Mouse (Mus musculus) T-helper 17 cell (primary cell): ENCODE measurements around the gene Sav1.

Experiments
- in situ Hi-C, 2 experiments: fragments of 300-600 bp; cut with MboI, MseI; formaldehyde crosslinking; loops; 1 replicate in 1 of 2; 2 replicates in 1 of 2; pipeline ENCODE4 v1.15.1; 2025; ENCODE audit warnings: high pct_unique_total_duplicates in 2 of 2

Sav1 gene

DNA sequence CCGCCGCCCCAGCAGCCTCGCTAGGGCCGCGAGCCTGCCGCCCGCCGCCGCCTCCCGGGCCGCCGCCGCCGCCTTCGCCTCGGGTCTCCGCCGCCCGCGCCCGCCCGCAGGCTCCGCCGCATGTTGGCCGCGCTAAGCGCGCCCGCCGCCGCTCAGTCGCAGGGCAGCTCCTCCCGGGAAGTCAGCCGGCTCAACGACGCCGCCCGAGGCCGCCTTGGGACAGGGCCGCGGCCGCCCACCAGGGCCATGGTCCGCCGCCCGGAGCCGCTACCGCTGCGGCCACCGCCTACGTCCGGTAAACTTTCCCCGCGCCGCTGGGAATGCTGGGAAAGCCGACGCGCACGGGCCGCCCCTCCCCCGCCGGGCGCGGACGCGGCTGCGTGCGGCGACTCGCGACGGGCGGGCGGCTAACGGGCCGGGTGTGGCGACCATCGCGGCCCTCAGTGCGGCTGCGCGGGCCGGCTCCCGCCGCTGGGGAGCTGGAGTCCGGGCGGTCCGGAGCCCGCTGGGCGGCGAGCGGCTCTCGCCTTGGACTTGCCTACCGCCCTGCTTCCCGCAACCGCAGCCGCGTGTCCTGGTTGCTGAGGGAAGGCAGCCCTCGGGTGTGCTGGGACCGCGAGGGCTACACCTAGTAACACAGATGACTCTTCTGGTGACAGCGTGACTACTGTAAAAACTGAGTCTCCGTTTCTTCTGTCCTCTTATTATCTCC lies at the start of gene Sav1:
TSS of gene Sav1 (minus strand) at position 217 of the 712 bp plus-strand sequence.
- in situ Hi-C loops = no loop called here

DNA sequence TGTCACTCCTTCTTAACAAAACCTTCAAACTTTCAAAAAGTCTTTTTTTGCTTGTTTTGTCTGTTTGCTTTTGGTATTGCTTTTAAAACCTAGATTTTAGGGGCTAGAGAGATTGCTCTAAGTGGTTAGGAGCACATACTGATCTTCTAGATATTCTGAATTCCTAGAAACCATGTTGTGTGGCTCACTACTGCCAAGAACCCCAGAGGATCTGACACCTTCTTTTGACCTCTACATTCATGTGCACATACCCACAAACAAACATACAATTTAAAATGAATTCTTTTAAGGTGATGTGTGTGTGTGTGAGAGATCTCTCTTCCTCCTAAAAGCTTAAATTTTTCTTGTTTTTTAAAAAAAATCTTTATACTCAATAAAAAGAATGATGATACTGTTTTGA lies 39.4 kb upstream of the Sav1 start:
- in situ Hi-C loops = no loop called here

DNA sequence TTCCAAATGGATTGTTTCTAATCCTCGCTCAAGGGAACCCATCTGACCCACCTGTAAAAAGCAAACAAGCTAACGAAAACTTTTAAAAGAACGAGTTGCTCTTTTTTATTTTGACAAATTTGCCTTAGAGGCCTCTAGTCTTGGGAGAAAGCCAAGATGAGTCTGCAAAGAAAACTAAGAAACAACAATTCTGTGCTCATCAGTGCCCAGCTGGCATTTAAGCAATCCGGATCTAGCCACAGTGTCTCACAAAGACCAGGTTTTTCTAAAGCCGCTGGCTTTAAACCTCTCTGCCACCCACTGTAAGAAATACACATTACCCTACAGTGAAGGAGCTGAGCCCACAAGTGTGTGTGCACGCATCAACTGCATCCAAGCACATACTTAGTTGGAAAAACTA lies 38.6 kb upstream of the Sav1 start:
- in situ Hi-C loops = no loop called here

DNA sequence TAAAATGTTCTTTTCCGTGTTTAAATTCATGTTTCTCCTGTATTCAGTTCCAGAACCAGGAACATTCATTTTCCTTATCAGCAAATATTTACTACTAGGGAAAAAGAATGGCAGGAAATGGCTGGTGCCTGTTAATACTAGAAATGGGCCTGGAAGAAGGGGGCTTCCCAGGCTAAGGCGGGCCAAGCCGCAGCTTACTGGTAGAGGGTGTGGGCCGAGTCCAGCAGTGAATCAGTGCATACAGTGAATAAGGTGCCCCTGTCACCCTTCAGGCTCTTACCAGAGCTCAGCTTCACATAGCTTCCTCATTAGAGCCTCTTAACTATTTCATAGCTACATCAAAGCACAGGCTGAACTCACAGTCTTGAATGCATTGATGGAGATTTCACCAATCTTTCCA lies 36.8 kb upstream of the Sav1 start:
- in situ Hi-C loops = no loop called here

DNA sequence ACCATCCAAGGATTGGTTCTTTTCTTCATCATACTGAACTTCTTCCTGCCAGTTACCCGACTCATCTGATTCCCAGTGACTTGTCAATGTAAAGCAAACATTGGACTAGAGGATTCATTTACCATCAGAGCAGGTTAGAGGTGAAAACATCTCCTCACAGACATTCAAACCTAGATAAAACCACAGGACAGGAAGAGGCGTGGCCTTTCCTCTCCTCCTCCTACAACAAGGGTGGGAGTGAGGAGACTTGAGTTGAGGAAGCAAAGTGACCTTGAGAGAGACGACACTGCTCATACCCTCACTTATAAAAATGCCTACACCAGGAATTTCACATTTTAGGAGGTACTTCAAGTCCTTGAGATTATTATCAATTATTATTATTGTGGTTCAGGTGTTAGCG lies 31.4 kb upstream of the Sav1 start:
- in situ Hi-C loops = no loop called here

DNA sequence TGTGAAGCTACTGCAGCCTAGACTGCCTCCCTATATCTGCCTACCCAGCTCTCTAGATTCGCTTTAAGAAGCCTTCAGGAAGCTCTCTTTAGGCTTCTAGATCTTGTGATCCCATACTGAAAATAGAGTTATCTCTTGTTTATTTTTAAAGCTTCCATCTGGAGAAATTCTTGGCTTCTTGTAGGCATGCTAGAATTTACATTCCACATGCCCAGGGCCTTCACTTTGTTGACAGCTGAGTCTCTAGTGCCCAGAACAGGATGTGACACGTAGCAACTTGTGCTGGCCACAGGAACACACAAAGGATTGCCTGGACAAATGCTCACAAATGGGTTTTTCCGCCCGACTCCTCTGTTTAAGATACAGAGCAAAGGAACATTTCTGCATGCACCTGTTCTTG lies 29.1 kb upstream of the Sav1 start:
- in situ Hi-C loops = no loop called here

DNA sequence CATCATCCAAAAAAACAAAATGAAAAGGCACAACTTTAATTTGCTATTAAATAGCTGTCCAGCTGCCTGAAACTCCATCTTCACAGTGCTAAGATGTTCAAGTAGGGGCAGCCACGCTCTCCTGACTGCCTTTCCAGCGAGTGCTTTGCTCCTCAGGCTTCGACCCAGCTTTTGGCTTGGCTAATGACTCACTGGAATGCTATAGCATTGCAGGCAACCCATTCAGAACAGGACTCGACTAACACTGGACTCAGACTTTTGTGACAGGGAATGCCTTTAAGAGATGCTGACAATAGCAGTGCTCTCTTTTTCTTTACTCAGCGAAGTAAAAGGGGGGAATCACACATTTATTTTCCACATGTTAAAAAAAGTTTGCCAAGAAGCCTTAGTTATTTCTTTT lies 24.9 kb upstream of the Sav1 start:
- in situ Hi-C loops = no loop called here

DNA sequence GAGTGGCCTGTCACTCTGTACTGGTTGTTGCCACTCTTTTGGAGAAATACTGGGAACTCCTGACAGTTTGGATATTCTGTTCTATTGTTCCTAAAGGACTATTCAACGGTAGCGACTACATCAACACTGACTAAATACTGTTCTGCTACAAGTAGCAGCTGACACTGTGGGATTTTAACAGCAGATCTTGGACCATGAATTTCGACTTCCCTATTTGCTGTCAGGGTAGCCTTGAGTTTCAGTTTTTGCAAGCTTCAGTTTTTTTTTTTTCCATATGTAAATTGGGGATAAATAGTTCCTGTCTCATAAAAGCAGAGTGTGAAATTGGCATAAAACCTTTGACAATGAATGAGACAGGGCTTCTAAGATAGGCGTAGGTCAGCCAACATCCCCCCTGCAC lies 23.6 kb upstream of the Sav1 start:
- in situ Hi-C loops = no loop called here

DNA sequence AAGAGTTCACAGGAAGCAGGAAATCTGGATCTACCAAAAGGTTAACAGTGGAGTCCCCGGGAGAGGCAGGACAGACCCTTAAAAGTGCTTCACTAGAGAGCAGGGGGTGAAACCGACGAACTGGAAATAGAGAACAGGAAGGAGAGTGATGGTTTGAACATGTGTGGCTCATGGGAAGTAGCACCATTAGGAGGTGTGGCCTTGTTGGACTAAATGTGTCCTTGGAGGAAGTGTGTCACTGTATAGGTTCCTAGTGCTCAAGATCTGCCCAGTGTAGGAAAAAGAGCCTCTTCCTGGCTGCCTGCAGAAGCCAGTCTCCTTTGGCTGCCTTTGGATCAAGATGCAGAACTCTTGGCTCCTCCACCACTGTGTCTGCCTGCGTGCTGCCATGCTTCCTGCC lies 18.3 kb upstream of the Sav1 start:
- in situ Hi-C loops = no loop called here

DNA sequence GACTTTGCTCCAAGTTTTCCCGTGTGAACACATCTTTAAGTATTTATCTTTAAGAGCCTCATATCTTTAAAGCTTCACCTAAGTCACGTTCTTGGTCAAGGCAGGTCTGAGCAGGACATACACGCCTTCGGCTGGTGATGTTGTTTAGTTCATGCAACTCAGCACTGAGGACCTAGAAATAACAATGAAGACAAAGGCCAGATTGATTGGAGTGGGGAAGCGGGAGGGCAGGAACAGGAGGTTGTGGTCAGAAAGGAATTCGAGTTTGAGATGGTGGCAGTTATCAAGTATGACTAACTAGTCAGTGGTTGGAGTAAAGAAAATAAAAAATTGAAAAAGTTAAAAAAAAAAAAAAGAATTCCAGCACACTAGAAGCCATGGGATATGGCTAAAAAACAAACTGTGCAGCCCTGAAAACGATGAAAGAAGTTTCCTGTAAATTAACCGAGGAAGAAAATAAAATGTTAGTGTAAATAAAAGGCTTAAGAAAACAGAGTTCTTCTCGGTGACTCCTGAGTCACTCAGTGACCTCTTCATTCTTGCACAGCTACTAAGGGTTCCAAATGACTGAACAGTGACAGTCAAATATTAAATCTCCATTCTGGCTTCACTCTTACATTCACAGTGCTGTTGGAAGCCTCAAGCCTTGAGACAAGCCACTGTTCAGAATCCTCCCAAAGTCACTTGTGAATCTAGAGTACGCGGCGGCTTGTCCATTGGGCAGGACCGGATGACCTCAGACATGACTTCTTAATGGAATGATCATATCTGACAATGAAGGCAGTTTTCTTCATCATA lies 11.6 kb upstream of the Sav1 start:
- in situ Hi-C loops = no loop called here

DNA sequence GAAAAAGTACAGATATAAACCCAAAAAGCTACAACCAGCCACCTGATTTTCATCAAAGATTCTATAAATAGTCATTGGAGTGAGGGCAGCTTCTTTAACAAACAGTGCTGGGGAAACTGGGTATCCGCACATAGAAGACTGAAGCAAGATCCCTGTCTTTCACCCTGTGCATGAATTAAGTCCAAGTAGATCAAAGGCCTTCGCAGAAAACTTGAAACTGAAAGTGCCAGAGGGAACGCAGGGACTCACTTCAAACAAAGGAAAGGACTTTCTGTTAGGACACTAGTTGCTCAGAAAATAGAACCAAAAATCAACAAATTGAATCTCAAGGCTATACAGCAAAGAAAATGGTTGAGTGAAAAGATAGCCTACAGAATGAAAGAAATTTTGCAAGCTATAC lies 8.6 kb upstream of the Sav1 start:
- in situ Hi-C loops = no loop called here

DNA sequence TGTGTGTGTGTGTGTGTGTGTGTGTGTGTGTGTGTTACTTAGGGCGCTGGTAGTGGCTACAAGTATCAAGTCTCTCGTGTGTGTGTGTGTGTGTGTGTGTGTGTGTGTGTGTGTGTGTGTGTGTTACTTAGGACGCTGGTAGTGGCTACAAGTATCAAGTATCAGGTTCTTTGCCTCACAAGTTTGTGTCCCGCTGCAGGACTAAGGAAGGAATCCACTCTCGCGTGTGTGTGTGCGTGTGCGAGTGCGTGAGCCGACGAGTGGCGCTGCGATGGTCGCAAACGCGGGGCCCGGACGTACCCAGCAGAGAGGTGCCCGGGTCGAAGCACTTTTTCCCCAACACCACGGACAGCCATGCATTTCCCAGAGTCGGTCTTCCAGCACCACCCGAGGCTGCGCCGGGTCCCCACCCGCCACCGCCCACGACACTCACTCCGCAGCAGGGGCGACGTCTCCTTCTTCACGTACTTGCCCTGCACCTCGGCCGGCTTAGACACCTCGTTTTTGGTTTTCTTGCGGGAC lies 500 bp downstream of the Sav1 start:
- in situ Hi-C loops = no loop called here

DNA sequence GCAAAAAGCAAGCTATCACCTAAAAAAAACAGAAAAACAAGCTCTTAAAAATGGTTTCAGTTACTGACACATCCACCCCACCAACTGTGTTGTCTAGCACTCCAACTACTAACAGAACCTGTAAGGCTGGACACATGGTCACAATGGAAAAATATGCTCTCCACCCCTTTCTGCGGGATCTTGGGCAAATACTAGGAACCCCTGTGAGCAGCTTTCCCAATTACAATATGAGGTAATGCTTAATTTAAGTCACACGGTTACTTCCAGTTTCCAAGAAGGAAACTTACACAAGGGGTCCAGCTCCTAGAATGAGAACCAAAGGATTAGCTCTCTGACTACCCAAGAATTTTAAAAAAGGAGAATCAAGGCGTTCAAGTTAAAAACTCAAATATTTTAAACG lies 1.3 kb downstream of the Sav1 start:
- in situ Hi-C loops = no loop called here

DNA sequence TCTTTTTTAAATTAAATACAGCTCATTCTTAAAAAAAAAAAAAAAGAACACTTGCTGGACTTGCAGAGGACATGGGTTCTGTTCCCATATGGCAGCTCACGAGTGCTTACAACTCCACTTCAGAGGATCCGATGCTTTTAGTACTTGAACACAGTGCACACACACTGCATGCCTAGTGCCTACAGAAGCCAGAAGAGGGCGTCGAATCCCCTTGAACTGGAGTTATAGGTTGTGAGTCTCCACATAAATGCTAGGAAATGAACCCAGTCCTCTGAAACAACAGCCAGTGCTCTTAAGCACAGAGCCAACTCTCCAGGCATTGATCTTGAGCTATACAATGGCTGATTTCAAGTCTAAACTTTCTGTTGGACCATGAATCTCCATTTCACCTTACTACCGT lies 3.9 kb downstream of the Sav1 start:
- in situ Hi-C loops = no loop called here

DNA sequence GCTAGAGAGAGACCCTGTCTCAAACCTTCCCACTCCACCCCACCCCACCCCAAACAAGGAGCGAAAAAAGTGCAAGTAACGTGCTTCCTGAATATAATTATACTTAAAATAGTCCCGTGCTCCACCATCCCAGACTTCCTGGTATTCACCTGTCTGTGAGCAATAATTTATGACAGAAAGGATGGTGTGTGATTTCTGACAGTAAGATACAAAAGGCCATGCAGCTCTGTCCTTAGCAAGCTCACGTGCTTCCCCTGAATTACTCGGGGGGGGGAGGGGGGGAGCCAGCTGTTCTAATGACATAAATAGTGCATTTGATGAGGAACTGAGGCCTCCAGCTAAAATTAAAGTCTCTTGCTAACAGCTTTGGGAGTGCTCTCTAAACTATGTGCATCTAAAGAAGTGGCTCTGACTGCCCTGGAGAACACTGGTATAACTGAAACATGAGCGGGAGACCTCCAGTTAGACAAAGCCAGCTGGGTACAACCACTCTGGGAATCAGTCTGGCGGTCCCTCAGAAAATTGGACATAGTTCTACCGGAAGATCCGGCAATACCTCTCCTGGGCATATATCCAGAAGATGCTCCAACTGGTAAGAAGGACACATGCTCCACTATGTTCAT lies 9.3 kb downstream of the Sav1 start:
- in situ Hi-C loops = no loop called here

DNA sequence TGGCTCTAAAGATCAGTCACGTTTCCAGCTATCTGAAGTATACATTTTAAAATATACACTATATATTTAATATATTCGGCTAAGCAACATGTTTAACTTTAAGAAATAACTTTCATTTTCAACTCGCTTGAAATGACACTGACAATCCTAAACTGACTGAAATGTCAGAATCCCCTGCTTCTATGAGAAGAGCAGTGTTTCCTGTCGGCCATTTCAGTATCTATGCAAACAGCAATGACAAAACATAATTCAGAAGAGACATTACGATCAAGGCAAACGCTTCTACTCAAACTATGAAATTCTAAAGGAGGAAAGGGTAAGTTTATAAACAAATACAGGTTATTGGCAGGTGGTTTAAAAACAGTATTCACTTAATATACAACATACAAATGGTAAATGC lies 10.1 kb downstream of the Sav1 start:
- in situ Hi-C loops = no loop called here

DNA sequence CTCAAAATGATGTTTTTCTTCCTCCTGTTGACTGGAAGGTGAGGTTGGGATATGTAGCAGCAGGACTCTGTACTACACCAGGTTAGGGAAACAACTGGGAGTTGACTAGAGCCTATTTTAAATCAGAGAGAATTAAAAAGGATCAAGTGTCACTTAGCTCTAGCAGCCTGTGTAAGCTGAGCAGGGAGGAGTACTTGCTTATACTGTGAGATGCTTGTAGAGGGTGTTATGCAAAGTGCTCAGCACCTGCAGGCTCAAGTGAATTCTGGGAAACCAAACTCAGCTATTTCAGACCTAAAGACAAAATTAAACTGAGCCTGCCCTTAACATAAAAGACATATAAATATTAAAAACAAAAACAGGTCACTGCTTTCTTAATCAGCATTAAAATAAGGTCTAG lies 13.1 kb downstream of the Sav1 start:
- in situ Hi-C loops = no loop called here

DNA sequence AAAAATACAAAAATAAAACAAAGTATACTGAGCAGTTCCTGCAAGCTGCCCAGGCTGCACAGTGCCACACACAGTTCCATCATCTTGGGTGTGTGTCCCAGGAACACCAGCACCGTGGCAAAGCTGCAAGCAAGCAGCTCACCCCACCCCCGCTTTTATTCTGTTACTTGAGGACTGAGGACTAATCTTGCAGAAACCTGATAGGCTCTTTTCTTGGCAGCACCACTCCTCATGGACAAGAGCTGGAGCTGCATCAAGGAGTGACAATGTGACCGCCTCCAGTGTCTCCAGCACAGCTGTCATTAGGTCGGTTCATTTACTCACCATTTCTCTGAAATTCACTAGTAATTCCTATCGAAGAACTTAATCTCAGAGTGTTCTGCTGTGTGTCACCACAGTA lies 18.6 kb downstream of the Sav1 start:
- in situ Hi-C loops = no loop called here

DNA sequence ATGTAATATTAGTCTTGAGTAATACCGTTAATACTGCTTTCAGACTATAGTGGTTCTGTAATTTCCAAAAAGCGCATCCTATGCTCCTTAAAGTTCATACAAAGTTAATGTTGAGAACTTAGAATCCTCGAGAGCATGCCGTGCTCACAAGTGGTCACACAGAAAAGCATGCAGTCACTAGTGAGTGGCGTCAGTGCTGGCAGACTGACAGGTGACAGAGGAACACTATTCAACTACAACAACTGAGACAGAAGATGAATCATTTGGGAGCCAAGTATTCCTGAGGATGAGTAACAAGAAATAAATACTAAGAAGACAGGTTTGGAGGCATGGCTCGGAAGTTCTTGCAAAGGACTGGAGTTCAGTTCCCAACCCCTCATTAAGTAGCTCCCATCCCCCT lies 19.7 kb downstream of the Sav1 start:
- in situ Hi-C loops = no loop called here

DNA sequence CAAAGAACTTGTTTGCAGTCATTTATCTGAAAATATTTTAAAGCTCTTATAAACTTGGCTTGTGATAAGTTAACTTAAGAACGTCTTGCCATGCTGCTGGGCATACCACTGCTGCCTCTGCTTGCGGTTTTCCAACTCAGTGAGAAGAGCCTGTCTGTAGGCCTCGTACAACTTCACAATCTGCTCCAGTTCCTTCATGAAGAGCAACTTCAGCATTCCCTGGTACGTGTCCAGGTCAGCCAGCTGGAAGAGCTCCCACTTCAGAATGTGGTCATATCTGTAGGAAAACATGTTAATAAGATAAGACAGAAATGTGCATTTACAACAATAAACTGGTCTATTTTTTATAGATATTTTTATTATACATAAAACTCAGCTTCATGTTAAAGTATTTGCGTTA lies 20.7 kb downstream of the Sav1 start:
- in situ Hi-C loops = no loop called here

DNA sequence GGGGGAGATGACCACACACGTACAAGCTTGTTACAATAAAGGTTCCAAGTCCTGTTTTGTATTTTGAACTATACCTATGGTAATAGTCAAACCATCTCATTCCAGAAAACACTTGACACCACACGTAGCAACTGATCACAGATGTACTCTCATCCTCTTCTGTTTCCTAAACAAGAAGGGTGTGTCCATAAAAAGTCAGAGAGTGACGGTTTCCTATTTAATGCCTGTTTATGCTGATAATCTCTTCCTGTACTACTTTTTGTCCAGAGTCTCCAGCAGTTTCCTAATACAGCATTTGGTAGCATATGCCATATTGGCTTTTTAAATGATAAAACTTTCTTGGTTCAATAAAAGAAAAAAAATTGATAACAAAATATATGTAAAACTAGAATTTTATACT lies 21.2 kb downstream of the Sav1 start:
- in situ Hi-C loops = no loop called here

DNA sequence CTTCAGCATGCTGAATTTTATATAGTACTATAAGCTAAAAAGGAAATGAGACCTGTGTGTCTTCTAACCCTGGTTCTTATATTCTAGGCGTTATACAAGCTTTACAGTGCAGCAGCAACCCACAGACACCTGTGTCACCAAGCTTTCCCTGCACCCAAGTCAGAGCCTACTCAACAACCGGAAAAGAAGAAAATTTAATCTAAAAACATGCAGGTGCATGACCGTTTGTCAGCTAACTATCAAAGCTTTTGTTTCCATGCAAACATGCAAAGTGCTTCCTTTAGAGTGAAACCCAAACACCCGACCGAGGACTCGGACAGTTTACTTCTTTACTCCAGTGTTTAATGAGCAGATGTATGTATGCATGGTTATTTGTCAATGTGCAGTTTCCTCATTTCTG lies 23.7 kb downstream of the Sav1 start:
- in situ Hi-C loops = loop anchor here in 1 of 2 experiments (5.0 kb wide), 1 partner anchor 94 kb away; no protein-coding TSS in a partner anchor

DNA sequence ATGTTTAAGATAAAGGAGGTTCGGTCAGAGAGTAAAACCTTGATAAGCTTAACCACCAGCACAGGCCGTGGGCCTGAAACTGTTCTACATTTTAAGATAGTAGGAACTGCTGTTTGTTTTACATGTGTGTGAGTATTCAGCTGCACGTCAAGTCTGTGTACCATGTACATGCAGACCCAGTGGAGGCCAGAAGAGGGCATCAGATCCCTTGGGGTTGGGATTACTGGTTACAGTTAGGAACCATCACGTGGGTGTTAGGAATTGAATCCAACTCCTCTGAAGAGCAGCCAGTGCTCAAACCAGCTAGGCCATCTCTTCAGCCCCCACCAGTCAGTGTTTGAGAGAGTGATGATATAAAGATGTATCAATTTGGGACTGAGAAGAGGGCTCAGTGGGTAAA lies 24.3 kb downstream of the Sav1 start:
- in situ Hi-C loops = loop anchor here in 1 of 2 experiments (5.0 kb wide), 1 partner anchor 95 kb away; no protein-coding TSS in a partner anchor
